ENCODE assay signal across 10 mouse cellular contexts in genomic region chr1:120037021-120037683, GRCm38 (mm10). TPM values are rescaled to one million over a fixed set of nuclear protein-coding genes. Genes with fewer than 3 reads are reported as not detected.
DNase-seq lines count a peak whose midpoint lies in the region; ATAC-seq lines count a peak whose summit lies in the region.
"Had no signal": no experiment of that assay in that cellular context is flagged by ENCODE, and none has a peak within 500 bp of the region (broad histone marks: within the 10 kb centered on the region; RNA-seq: fewer than 3 reads in every experiment).

No protein-coding gene starts in this region.

- H3K4me2 ChIP-seq in heart, embryonic 16.5 days (ENCODE audit: low read depth, low read length): no peak overlapping the region
- no peak overlapping the region for H3K4me2 ChIP-seq in midbrain, embryonic 14.5 days (ENCODE audit: low read length)

- no peaks in the 10 kb centered on the region for H3K27me3 ChIP-seq in heart, embryonic 16.5 days (ENCODE audit: control insufficient read depth, insufficient read depth, low read length)
- no peaks in the 10 kb centered on the region; the same call in 1 of the 2 replicates for H3K27me3 ChIP-seq in midbrain, embryonic 14.5 days (ENCODE audit: control insufficient read depth, insufficient read depth, low read length)
- no peaks in the 10 kb centered on the region for H3K27me3 ChIP-seq in midbrain, embryonic 10.5 days (ENCODE audit: low read depth, poor library complexity, severe bottlenecking)

- H3K36me3 ChIP-seq in heart, embryonic 16.5 days (ENCODE audit: control insufficient read depth, insufficient read depth): no peaks in the 10 kb centered on the region
- no peaks in the 10 kb centered on the region for H3K36me3 ChIP-seq in midbrain, embryonic 14.5 days (ENCODE audit: control insufficient read depth, insufficient read depth, low read length)
- no peaks in the 10 kb centered on the region for H3K36me3 ChIP-seq in midbrain, embryonic 10.5 days

- peaks cover 3% of the 10 kb centered on the region for H3K4me1 ChIP-seq in heart, embryonic 16.5 days (ENCODE audit: control insufficient read depth, insufficient read depth, low read length)
- H3K4me1 ChIP-seq in midbrain, embryonic 14.5 days (ENCODE audit: control insufficient read depth, insufficient read depth, low read length): no peaks in the 10 kb centered on the region
- H3K4me1 ChIP-seq in midbrain, embryonic 10.5 days: no peaks in the 10 kb centered on the region

- peak overlapping the region; percentile 14; the same call in 1 of the 2 replicates for H3K27ac ChIP-seq in heart, embryonic 16.5 days (ENCODE audit: low read length)
- H3K27ac ChIP-seq in midbrain, embryonic 14.5 days (replicated peaks; ENCODE audit: low read depth, low read length): no peak overlapping the region
- H3K27ac ChIP-seq in midbrain, embryonic 10.5 days (replicated peaks): no peak overlapping the region
- H3K27ac ChIP-seq: liver, embryonic 14.5 days had no signal

- no peaks in the 10 kb centered on the region for H3K9me3 ChIP-seq in heart, embryonic 16.5 days (replicated peaks; ENCODE audit: control insufficient read depth, low read length)
- no peaks in the 10 kb centered on the region for H3K9me3 ChIP-seq in midbrain, embryonic 14.5 days (ENCODE audit: control insufficient read depth, low read length)
- no peaks in the 10 kb centered on the region for H3K9me3 ChIP-seq in midbrain, embryonic 10.5 days (replicated peaks)

- ATAC-seq in heart, embryonic 16.5 days (replicated peaks; ENCODE audit: extremely low read depth, insufficient read depth, low FRiP score): peak; percentile 54
- no peak for ATAC-seq in midbrain, embryonic 14.5 days (ENCODE audit: low FRiP score, low TSS enrichment)

- 55% methylated on average over 9 of the region's 9 CpGs for WGBS in heart, embryonic 16.5 days
- 74% methylated on average over 9 of the region's 9 CpGs for WGBS in midbrain, embryonic 14.5 days
- 80% methylated on average over 9 of the region's 9 CpGs for WGBS in midbrain, embryonic 10.5 days

- no peak overlapping the region for H3K9ac ChIP-seq in heart, embryonic 16.5 days (ENCODE audit: low read length)
- no peak overlapping the region for H3K9ac ChIP-seq in midbrain, embryonic 14.5 days (replicated peaks; ENCODE audit: low read length)
- H3K9ac ChIP-seq: liver, embryonic 14.5 days had no signal

- H3K4me3 ChIP-seq in heart, embryonic 16.5 days (ENCODE audit: low read length): no peak overlapping the region
- H3K4me3 ChIP-seq in midbrain, embryonic 14.5 days (replicated peaks; ENCODE audit: low read depth, low read length): no peak overlapping the region
- H3K4me3 ChIP-seq in midbrain, embryonic 10.5 days: no peak overlapping the region

- no peak for DNase-seq in heart, adult 11 months
- peak; percentile 57 for DNase-seq in midbrain, embryonic 14.5 days
- no peak for DNase-seq in midbrain, embryonic 10.5 days (ENCODE audit: low spot score)
- peak; percentile 70 for DNase-seq in kidney, adult 9 months
- peak; percentile 29 for DNase-seq in testis, postnatal 14 days (ENCODE audit: low spot score)
- no peak for DNase-seq in layer of hippocampus, adult 9-10 months (ENCODE audit: low spot score)
- DNase-seq in frontal cortex, postnatal 25 days (ENCODE audit: low spot score in 2 of 2): no peak

RNA-seq across cellular contexts. Expression of gene Sctr, which starts 30.5 kb away (rescaled TPM):
- polyA plus RNA-seq in heart, embryonic 16.5 days (2015; fragmentation: Nextera tagmentation; extraction: Ambion mirVana): 0.11 TPM in 1 of 2 replicates, not detected in the other
- 0.38 and 0.53 TPM in 2 replicates for polyA plus RNA-seq in midbrain, embryonic 14.5 days (2014; fragmentation: Nextera tagmentation; extraction: Ambion mirVana)
- polyA plus RNA-seq in midbrain, embryonic 10.5 days (2016; fragmentation: Nextera tagmentation; extraction: Ambion mirVana): 0.26 and 0.79 TPM in 2 replicates

RNA-seq across cellular contexts. Expression of gene Tmem37, which starts 36.7 kb away (rescaled TPM):
- 10.2 and 10.4 TPM in 2 replicates for polyA plus RNA-seq in heart, embryonic 16.5 days (2015; fragmentation: Nextera tagmentation; extraction: Ambion mirVana)
- polyA plus RNA-seq in midbrain, embryonic 14.5 days (2014; fragmentation: Nextera tagmentation; extraction: Ambion mirVana): 3.1 and 7.4 TPM in 2 replicates
- polyA plus RNA-seq in midbrain, embryonic 10.5 days (2016; fragmentation: Nextera tagmentation; extraction: Ambion mirVana): 6.6 and 7.4 TPM in 2 replicates

RNA-seq across cellular contexts. Expression of gene Cfap221, which starts 40.1 kb away (rescaled TPM):
- 0.16 and 0.25 TPM in 2 replicates for polyA plus RNA-seq in heart, embryonic 16.5 days (2015; fragmentation: Nextera tagmentation; extraction: Ambion mirVana)
- polyA plus RNA-seq in midbrain, embryonic 14.5 days (2014; fragmentation: Nextera tagmentation; extraction: Ambion mirVana): 0.37 TPM in 1 of 2 replicates, not detected in the other
- 0.06 and 0.14 TPM in 2 replicates for polyA plus RNA-seq in midbrain, embryonic 10.5 days (2016; fragmentation: Nextera tagmentation; extraction: Ambion mirVana)
- polyA plus RNA-seq: liver, embryonic 14.5 days; stomach, embryonic 14.5 days had no signal

Comparison
In these comparisons a context has a peak if more than half of its experiments do, and no peak if none do; other contexts are left out.
1. DNase-seq: peak in midbrain, embryonic 14.5 days (single experiment), kidney, adult 9 months (single experiment) and testis, postnatal 14 days (single experiment); none in heart, adult 11 months (single experiment), midbrain, embryonic 10.5 days (single experiment), layer of hippocampus, adult 9-10 months (single experiment) and frontal cortex, postnatal 25 days (0 of 2).